Mouse (Mus musculus) T-helper 17 cell (primary cell): ENCODE data around the gene Eef1akmt1.

Experiments
- in situ Hi-C, 2 experiments: fragments of 300-600 bp; cut with MboI, MseI; formaldehyde crosslinking; loops; 1 replicate in 1 of 2; 2 replicates in 1 of 2; pipeline ENCODE4 v1.15.1; 2025; ENCODE audit warnings: high pct_unique_total_duplicates in 2 of 2

Gene Eef1akmt1

DNA sequence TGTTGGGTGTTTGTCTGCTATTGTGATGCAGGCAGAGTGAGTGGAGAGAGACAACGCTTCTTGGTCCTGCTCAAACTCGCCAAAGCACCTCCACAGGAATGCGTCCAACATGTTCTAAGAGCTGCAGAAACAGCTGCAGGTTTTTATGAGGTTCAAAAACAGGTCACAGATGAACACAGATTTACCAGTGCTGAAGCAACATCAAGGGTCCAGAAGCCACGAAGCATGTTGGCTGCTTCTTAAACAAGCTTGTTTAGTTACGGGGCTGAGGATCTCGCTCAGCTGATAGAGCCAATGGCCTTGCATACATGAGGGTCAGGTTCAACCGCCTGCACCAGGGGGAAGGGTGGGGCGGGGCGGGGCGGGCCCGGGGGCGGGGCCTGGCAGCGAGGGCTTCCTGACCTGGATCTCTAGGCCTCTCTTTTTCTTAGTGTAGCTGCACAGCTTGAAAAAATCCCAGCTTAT is 24.8 kb downstream of the Eef1akmt1 start:
- in situ Hi-C loops: no loop called here

DNA sequence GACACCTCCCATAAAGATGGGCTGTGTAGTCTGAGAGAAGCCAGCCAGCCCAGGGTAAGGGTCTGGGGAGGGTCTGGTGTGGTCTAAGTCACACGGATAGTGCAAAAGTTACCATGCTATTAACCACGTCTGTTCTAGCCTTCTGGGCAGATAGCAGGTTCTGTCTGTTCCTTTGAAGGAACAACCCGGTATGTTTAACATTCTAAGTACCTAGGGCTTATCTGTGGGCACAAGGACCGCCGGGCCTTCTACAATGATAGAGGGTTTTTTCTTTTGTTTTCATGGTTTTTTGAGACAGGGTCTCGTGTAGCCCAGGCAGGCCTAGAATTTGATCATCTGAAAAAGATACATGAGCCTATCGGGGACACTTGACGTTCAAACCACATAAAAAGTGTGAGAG is 25.3 kb downstream of the Eef1akmt1 start:
- in situ Hi-C loops: no loop called here

DNA sequence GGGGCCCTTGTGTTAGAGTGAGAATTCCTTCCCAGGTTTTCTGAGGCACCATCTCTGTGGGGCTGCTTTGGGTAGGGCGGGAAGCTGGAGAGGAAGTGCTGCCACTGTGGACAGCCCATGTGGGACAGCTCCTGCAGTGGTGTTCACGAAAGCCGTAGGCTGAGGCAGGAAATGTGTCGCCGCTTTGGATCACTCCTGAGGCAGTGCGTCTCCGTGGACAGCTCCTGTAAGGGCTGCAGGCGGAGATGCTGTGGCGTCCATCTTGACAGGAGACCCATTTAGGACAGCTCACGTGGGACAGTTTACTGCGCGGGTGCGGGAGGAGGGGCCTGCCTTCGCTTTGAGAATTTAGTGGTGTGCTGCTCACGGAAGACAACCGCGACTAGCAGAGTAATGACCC is 25.9 kb downstream of the Eef1akmt1 start:
- in situ Hi-C loops: no loop called here

- in situ Hi-C loops: no loop called here
Measured at GRCm38 (mm10) chr14:57543420-57544039, 27.9 kb downstream of the Eef1akmt1 start.

GRCm38 (mm10) chr14:57542231-57542630 is 29.2 kb downstream of the Eef1akmt1 start:
- in situ Hi-C loops: no loop called here

DNA sequence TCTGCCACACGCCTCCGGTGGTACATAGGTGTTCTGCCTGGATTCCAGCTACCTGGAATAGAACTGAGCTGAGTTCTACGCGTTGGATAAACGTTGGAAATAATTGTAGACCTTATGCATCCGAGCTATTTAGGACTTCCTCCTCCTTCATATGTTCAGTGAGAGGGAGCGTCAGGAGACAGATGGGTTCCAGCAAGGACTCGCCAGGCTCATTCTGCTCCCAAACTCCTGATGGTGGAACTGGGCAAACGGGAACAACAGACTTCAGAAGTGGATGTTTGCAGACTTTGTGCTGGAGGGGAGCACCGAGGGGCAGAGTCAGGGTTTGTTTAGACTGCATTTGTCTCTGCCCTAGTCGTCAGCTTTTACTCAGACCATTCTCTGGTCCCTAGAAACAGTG is 30.7 kb downstream of the Eef1akmt1 start:
- in situ Hi-C loops: no loop called here

GRCm38 (mm10) chr14:57537261-57538015 is 34.0 kb downstream of the Eef1akmt1 start:
- in situ Hi-C loops: no loop called here

DNA sequence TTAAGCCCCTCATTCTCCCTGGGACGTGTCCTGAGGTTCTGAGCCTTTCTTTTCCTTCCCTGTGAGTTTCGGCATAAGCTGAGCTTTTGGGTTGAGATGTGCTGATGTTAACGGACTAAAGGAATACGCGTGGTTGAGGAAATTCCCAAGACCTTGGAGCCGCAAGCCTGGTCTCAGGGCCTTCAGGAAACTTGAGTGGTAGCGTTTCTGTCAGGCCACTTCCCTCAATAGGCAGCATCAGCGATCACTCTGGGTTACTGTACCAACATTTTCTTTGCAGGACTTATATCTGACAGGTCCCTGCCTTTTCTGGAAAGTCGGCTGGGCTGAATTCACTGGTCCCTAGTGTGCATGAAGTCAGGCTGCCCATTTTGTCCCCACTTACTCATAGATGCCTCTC is 34.6 kb downstream of the Eef1akmt1 start:
- in situ Hi-C loops: no loop called here

- in situ Hi-C loops: no loop called here
Measured at GRCm38 (mm10) chr14:57535646-57536045, 35.8 kb downstream of the Eef1akmt1 start.

- in situ Hi-C loops: no loop called here
Measured at GRCm38 (mm10) chr14:57534961-57535360, 36.5 kb downstream of the Eef1akmt1 start.

DNA sequence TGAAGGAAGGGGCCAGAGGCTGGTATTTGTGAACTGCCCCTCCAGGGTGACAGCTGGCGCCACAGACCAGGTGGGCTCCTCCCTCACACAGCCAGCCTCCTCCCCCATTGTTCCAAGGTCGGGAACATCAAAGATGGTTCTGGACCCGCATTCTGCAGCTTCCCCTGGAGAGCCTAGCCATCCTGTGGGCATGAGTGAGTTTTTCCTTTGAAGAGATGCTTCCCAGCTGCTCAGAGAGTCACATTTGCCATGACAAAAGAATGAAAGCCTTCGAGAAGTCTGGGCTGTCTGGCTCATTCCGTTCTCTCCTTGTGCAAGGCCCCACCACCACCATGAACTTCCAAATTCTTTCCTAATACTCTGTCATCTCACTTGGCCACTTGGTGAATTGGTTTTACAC is 37.1 kb downstream of the Eef1akmt1 start:
- in situ Hi-C loops: no loop called here

DNA sequence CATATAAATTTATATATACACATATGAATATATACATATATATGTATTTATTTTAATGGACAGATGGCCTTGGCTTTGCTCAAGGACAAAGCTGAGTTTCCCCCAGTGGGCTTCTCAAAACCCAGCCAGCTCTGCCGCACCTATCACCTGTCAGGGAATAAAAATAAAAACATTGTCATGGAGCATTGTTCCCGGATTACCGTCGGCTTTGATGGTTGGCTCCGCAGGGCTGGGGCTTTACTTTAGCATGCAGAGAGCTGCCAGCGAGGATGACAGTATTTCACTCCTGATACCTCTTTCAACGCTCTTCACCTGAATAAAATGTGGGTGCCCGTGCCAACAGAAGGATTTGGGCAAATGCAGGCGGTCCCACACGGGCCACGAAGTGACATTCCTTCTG is 37.6 kb downstream of the Eef1akmt1 start:
- in situ Hi-C loops: no loop called here

GRCm38 (mm10) chr14:57533214-57533613 is 38.2 kb downstream of the Eef1akmt1 start:
- in situ Hi-C loops: no loop called here

DNA sequence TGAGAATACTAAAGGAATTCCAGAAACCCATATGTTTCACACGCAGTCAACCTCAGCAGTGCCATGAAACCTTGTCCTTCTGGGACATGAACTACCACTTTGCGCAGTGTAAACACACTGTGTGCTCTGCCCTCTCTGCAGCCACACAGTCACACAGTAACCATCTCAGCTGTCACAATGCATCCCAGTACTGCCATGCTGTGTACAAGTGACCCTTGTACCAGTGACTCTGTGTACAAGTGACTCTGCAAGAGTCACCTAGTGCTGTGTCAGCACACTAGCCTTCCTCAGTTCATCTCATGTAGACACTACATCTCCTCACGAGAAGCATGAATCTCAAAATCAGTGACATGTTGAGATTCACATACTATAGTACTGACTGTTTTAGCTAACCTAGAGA is 38.8 kb downstream of the Eef1akmt1 start:
- in situ Hi-C loops: no loop called here

DNA sequence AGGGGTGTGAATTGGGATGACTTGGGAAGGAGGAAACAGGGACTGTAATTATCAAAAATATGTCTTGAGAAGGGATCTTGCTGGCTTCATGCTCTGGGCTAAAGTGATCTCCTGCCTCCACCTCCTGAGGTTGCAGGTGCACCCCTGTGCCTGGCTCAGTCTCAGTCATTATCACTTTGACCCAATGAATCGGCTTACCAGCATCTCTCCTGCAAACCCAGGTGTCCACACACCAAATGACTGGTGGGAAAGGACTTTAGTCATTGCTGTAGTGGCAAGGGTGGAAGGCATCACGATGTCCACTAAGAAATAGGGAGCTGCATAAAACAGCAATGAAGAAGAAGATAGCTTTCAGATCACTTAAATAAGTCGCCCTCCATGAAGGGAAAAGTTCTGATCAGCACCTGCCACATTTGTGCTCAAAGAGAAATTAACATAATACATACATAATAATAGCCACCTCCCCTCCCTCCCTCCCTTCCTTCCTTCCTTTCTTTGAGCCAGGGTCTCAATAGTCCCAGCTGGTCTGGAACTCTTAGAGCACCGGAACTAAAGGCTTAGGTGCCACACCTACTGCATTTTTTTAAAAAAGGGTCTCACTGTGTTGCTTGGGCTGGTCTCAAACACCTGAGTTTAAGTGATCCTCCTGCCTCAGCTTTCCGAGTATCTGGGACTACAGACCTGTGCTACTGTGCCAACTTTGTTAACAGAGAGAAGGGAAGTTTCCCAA is 41.5 kb downstream of the Eef1akmt1 start:
- in situ Hi-C loops: no loop called here

GRCm38 (mm10) chr14:57529086-57529785 is 42.2 kb downstream of the Eef1akmt1 start:
- in situ Hi-C loops: no loop called here

DNA sequence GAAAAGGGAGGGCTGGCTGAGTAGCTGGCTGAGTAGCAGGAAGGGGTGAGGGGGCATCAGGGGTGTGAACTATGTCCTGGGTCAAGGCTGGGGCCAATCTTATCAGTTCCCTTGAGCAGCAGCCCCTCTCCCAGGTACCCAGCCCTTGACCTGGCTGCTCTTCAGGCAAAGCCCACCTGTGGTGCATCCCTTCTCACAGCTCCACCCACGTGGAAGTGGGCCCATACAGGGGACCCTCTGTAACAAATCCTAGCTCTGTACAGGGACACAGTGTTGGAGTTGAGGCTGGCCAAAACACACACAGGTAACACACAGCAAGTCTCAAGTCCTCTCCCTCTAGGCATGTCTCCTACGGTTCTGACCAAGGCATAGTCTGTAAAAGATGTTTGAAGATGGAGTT is 43.8 kb downstream of the Eef1akmt1 start:
- in situ Hi-C loops: no loop called here

DNA sequence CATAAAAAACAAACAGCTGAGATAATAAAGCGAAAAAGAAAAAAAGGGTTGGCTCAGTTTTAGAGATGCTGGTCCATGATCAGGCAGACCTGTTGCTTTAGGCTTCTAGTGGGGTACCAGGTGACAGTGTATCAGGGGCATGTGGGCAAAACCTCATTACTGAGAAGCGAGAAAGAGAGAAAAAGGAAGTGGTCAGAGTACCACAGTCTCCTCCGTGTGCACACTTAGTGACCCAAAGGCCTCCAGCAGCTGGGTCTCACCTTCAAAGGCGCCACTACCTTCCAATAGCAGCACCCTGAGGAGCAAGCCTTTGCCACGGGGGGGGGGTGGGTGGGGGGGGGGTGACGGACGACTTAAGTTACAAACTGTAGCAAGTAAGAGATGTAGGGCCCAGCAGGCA is 44.3 kb downstream of the Eef1akmt1 start:
- in situ Hi-C loops: no loop called here

DNA sequence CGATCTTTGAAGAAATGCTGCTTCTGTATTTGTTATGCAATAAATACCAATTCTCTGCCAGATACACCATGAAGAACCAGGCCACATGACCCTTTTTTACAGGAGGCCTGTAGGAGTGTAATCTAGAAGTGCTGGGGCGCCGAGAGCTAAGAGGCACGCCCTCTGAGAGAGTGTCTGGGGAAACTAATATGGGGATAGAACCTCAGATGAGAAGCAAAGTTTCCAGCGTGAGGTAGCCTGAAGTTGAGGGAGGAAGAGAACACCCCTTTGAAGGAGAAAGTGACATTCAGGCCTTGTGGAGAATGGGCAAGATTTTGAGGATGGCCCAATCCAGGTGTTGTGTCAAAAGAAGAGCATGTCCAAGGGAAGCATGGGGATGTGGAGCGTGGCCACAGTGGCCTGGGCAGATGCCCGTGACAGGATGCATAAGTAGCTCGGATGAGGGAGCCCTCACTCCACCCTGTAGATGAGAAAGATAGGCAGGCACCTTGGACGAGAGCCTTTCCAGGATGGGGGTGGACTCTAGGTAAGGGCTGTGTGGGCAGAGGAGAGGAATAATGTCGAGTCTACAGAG is 45.3 kb downstream of the Eef1akmt1 start:
- in situ Hi-C loops: no loop called here

GRCm38 (mm10) chr14:57525388-57526049 is 45.9 kb downstream of the Eef1akmt1 start:
- in situ Hi-C loops: no loop called here
